Mouse (Mus musculus): ENCODE results near the gene Vmo1. TPM values are rescaled to one million over a fixed set of nuclear protein-coding genes. Genes with fewer than 3 reads are reported as not detected.
"Not testable (repeated sequence)": the region's sequence is repeated elsewhere in the genome, so short reads cannot be mapped to it uniquely, and the experiment has no call there.

The Vmo1 gene
- not detected in 2 replicates for total RNA-seq (2021)
- long read RNA-seq, partial matches to known transcripts: 2 of 3 reads
- long read RNA-seq, other reads (novel, unspliced or antisense): 1 of 3 reads

- DNase-seq: no peak
Observed at GRCm38 (mm10) chr11:70514288-70514687, at the start of gene Vmo1. Gene Vmo1, minus strand, starts transcription at chr11:70514616.

DNA sequence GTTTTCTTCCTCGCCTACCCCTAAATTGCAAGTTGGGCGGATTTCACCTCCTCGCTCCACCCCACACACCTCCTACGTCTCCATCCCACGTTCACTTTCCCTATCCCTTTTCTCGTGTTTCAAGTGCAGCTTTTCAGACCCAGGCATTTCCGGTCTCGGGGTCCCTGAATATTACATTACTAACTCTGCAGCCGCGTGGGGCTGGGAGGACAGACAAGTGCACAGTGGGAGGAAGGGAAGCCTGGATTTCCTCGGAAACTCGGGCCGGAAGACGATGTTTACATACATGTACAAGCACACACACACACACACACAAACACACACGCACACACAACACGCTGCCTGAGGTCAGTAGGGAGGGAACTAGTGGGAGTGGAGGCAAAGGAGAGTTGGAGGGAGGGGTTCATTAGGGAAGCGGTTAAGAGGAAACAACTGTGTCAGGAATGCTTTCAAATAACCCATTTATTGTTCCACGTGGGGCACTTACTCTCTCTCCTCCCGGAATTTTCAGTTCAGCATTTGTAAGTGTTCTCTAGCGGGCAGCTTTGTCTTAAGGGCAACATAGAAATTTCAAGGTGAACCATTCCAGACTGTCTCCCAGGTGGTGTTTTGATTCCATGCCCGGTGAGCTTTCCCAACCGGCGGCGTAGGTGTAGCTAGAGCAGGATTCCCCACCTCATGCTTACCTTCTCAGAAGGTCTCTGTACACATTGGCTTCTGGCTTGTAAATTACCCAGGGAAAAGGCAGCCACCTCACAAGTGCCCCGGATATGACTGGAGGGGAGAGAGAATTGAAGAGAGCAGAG lies 49.3 kb upstream of the Vmo1 start:
- no peak for DNase-seq

GRCm38 (mm10) chr11:70562995-70563469 lies 48.6 kb upstream of the Vmo1 start:
- no peak for DNase-seq

DNA sequence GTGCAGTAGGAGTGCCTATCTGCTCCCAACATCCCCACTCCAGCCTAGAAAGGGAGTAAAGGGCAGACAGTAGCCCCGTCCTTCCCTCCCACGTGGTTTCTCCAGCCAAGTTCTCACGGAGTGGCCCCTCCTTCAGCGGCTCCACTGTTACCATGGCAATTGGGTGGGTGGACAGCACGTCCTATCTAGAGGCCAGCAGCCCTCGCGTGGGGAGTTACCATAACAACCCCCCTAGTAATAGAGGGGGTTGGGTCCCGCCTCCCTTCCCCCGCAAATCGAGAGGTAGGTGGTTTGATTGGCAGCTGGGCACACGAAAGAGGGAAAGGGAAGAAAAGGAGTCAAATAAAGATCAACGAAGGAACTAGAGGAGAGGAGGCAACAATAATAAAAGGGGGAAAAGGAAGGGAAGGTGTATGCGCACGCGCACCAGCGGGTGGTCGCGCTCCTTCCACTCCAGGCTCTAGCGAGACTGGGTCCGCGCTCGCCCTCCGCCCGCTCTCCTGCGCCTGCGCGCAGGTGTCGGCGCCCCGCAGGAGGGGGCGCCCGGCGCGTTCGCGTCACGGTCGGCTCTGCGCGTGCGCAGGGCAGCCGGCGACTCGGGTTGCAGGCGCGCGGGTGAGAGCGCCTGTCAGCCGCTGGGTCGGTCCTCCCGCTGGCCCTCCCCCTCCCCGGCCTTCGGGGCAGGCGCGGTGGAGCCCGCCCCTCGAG lies 48.0 kb upstream of the Vmo1 start, which contains the start of gene Mink1:
Gene Mink1, plus strand, starts transcription at position 595 of the 708 bp plus-strand sequence.
- DNase-seq: peak; percentile 91

DNA sequence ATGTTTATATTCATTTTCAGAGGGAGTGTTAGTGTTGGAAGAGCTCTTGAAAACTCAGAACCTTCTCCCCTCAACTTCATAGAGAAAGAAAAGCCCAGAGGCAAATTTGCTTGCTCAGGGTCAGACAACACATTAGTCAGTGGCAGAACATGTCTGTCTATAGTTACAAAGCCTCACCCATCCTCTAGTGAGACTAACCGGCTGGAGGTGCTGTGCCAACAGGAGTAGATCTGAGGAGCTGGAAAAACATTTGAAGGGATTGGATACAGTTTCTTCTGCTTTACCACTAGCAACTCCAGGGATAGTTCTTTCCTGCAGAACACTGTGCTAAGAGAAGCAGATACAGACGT lies 47.5 kb upstream of the Vmo1 start:
- no peak for DNase-seq

DNA sequence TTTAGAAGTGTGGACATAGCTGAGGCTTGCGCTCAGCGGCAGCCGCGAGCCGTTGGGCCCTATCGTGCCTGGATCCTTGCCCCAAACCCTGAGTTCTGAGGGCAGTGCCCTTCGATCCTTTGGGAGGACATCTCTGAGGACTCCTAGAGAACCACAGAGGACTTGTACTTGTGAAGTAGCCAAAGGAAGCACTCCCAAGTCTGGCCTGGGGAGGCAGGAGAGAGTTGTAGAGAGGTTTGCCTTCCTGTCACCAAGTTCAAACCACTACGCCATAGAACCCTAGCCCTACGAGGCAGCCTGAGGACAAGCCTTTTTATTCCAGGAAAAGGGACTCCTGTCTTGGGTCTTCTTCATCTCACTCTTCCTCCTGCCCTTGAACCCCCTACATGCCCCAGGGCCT lies 43.1 kb upstream of the Vmo1 start:
- DNase-seq: no peak

DNA sequence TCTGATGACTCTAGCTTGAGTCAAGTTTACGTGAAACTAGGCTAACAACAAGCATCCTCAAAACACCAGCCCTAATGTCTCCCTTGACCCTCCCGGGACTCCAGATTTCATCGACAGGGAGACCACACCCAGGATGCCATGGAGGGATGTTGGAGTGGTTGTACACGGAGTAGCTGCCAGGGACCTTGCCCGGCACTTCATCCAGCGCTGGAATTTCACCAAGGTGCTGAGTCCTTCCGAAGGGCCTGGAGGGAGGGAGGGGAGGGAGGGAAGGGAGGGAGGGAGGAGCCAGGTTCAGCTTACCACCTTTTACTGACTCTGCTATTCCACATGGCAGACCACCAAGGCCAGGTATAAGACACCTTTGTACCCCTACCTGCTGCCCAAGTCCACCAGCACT lies 39.5 kb upstream of the Vmo1 start:
- DNase-seq: no peak

DNA sequence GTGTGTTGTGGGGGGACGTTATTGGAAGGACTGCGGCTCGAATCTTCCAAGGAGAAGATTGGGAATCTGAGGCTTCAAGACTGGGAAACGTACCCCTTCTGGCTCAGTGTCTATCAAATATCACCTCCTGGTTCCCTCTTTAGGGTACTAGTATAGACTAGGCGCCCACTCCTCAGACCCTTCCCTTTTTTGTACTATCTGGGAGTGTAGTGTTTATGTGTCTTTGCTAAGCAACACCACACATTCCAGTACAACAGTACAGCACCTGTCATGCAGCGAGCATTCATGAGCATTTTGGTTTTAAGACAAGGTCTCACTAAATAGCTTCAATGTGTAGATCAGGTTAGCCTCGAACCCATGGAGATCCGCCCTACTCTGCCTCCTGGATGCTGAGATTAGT lies 37.1 kb upstream of the Vmo1 start:
- no peak for DNase-seq

GRCm38 (mm10) chr11:70544496-70544895 lies 30.1 kb upstream of the Vmo1 start:
- no peak for DNase-seq

- no peak for DNase-seq
Observed at GRCm38 (mm10) chr11:70541415-70541814, 27.0 kb upstream of the Vmo1 start.

GRCm38 (mm10) chr11:70540928-70541327 lies 26.5 kb upstream of the Vmo1 start:
- no peak for DNase-seq

DNA sequence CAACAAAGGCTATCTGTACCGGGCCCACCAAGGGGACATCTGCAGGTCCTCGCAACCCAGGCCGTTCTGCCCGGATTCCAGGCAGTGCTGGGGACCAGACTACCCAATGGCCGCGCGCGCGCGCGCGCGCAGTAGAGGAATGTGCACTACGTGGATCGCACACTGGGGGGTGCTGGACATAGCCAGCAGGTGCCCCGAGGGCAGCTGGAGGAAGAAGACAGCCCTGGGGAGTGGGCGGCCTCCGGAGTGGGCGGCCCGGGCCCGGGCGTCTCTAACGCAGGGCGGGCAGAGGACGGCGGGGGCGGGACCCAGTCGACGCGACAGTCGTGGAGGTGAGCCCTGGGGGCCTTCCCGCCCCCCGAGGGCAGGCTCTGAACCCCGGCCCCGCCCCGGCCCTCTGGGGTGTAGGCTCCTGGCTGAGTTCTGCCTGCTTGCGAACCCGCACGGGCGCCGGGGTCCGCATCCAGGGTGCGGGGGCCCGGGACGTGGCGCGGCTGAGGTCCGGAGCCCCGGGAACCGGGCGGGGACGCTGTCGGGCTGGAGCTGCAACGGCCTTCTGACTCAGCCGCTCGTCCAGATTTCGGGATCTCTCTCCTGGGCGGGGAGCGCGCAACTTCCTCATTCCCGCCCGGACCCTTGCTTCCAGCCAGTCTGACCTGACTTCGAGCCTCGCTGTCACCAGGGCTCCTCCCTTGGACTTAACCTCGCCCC lies 25.6 kb upstream of the Vmo1 start, which contains the start of gene Pld2:
Gene Pld2, plus strand, starts transcription at position 188 of the 711 bp plus-strand sequence.
- peak; percentile 89 for DNase-seq

DNA sequence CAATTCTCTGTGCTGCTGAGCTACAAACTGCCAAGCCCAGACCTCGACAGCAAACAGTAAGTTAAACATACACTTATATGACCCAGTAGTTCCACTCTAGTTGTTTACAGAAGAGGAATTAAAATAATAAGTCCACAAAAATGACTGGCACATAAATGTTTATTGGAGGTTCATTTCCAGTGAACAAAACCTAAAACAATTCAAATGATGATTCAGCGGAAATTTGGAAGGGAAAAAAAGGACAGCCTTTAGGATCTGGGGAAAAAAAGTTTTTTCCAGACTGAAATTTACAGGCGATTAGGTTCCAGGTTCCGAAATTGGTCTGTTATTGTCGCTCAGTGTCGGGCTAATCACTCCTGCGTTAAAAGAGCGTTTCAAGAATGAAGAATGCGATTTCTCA lies 25.0 kb upstream of the Vmo1 start:
- DNase-seq: no peak

DNA sequence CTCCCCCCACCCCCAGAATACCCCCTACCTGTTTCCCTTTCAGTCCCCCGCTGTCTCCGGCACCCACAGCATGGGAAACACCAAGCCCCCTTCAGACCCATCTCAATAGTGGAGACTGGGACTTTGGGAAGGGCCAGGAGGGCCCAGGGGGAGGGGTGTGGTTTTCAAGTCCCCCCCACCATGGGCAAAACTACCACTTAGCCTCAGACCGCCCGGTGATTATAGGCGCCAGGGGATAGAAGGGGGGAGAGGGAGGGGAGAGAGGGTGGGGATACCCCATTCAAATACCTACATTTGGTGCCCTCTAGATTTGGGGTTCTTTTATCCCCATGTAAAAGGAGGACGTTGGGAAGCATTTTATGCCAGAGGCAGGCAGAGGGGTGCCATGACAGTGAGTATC lies 18.4 kb upstream of the Vmo1 start, which contains the start of gene Gm40193:
Gene Gm40193, minus strand, starts transcription at position 101 of the 400 bp plus-strand sequence.
- no peak for DNase-seq

GRCm38 (mm10) chr11:70531065-70531464 lies 16.6 kb upstream of the Vmo1 start:
- DNase-seq: not testable (repeated sequence)

DNA sequence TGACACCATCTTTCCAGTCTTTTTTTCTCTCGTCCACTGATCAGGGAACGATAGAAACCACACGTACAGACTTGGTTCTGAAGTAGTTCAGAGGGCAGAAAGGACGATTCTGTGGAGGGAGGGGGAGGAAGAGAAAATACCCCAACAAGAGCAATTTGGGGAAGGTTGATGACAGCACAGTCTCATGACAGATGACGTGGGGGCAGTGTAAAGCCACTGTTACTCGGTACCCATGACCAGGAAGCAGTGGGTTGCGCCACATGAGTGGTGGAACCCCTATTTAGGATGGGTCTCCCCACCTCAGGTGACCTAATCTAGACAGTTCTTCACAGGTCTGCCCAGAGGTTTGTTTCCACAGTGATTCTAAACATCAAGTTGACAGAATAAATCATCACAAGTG lies 14.2 kb upstream of the Vmo1 start:
- DNase-seq: no peak

DNA sequence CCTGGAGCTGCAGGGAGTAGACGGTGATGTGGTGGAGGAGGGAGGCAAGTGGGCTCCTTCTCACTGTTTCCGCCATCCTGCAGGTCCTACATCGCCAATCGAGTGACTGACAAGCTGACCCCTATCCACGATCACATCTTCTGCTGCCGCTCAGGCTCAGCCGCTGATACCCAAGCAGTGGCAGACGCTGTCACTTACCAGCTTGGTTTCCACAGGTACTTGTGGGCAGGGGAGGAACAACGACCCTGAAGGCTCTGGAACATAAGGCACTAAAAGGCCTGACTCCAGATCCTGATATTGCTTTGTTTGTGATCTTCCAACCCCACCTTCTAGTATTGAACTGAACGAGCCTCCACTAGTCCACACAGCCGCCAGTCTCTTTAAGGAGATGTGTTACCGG lies 11.8 kb upstream of the Vmo1 start:
- no peak for DNase-seq

- no peak for DNase-seq
Observed at GRCm38 (mm10) chr11:70525726-70526125, 11.3 kb upstream of the Vmo1 start.

DNA sequence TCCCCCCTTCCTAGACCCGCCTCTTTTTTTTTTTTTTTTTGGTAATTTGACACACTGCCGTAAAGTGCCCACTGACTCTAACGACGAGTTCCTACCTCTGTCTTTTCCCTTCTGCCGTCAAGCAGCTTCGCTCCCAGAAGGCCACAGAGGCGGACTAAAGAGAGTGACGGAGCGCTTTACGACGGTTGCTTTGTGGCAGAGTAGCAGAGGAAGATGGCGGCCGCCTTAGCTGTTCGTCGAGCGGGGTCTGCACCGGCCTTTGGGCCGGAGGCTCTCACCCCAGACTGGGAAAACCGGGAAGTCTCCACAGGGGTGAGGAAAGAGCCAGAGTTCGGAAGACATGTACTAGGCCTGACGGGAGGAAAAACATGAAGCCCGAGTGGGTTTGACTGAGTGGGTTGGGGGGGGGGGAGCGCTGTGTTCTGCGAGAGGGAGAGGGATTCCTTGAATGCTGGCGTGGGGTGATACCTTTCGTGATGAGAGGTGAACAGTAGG lies 10.8 kb upstream of the Vmo1 start, which contains the start of gene Psmb6:
Gene Psmb6, plus strand, starts transcription at position 184 of the 495 bp plus-strand sequence.
- DNase-seq: peak; percentile 81

- DNase-seq: no peak
Observed at GRCm38 (mm10) chr11:70524782-70525181, 10.4 kb upstream of the Vmo1 start.

- DNase-seq: not testable (repeated sequence)
Observed at GRCm38 (mm10) chr11:70523306-70523989, 9.0 kb upstream of the Vmo1 start.
